Mouse (Mus musculus): ENCODE measurements at regions not wholly inside any gene's neighbourhood (a gene's known extent, or its start where the extent isn't known, plus 50 kb on each side); places are given as distances from the start of the nearest gene placed in this dataset.

- in situ Hi-C loops (cut with MboI; ENCODE audit: unreplicated experiment in 2 of 2): no loop called here
These were observed 214.8 kb downstream of the Ly86 start for GRCm38 (mm10) chr13:37559706-37560313.

DNA sequence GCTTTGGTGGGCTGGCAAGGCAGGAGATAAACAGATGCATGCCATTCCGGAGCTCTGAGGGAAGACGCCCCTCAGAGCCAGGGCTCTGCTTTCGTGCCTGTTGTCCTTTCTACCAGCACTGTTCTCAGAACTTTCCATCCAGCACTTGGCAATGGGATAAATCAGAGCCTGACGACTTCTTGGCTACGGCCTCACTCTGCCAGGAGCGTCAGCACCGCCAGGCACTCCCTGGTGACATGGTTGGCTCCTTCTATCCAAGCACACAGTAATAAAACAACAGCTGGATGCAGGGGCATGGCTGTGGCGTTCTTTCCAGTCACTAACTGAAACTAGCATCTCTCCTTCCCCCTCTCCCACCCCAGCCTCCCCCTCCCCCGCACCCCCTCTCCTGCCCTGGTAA is 215.4 kb downstream of the Ly86 start:
- in situ Hi-C loops (cut with MboI; ENCODE audit: unreplicated experiment in 2 of 2): no loop called here

- in situ Hi-C loops (cut with MboI; ENCODE audit: unreplicated experiment in 2 of 2): no loop called here
These were observed 215.8 kb downstream of the Ly86 start for GRCm38 (mm10) chr13:37560800-37561199.

- in situ Hi-C loops (cut with MboI; ENCODE audit: unreplicated experiment in 2 of 2): no loop called here
These were observed 216.4 kb downstream of the Ly86 start for GRCm38 (mm10) chr13:37561437-37561836.

GRCm38 (mm10) chr13:37562141-37562540 is 216.1 kb upstream of the Rreb1 start:
- in situ Hi-C loops (cut with MboI; ENCODE audit: unreplicated experiment in 2 of 2): no loop called here

GRCm38 (mm10) chr13:37562652-37563051 is 215.5 kb upstream of the Rreb1 start:
- in situ Hi-C loops (cut with MboI; ENCODE audit: unreplicated experiment in 2 of 2): no loop called here

GRCm38 (mm10) chr13:37569051-37569450 is 209.1 kb upstream of the Rreb1 start:
- in situ Hi-C loops (cut with MboI; ENCODE audit: unreplicated experiment in 2 of 2): no loop called here

DNA sequence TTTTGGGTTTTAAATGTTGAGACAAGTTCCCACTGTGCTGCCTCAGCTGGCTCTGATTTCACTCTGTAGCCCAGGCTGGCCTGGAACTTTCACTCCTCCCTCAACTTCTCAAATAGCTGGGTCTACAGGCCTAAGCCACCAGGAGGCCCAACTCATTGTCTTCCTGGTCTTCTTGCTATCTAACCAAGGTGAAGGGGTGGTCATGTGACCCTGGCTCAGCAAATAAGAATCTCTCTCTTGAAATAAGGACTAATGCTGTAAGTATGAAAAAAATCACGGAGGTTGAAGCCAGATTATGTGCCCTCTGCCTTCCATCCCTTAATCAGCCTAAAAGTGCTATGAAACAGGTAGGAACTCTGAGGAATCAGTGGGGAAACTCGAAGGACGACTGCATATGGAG is 208.7 kb upstream of the Rreb1 start:
- in situ Hi-C loops (cut with MboI; ENCODE audit: unreplicated experiment in 2 of 2): no loop called here

GRCm38 (mm10) chr13:37572983-37573382 is 205.2 kb upstream of the Rreb1 start:
- in situ Hi-C loops (cut with MboI; ENCODE audit: unreplicated experiment in 2 of 2): no loop called here

GRCm38 (mm10) chr13:37579231-37579630 is 199.0 kb upstream of the Rreb1 start:
- in situ Hi-C loops (cut with MboI; ENCODE audit: unreplicated experiment in 2 of 2): no loop called here

DNA sequence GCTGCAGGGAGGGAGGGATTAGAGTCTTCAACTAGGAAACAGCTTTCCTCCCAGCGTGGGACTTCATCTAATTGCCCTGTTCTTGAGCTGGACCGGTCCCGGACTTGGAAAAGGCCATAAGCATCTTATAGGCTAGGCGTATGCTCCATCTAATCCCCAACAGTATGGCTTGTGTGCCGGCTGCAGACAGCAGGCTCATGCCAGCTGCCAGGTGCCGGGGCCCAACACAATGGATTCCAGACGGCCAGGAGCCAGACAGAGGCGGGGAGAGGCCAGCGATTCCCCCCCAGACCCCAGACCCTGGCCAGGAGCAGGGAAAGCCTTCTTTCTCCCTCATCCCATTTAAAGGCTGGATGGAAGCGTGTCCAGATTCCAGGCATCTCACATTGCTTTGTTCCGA is 198.4 kb upstream of the Rreb1 start:
- in situ Hi-C loops (cut with MboI; ENCODE audit: unreplicated experiment in 2 of 2): no loop called here

GRCm38 (mm10) chr13:37580806-37581205 is 197.4 kb upstream of the Rreb1 start:
- in situ Hi-C loops (cut with MboI; ENCODE audit: unreplicated experiment in 2 of 2): no loop called here

DNA sequence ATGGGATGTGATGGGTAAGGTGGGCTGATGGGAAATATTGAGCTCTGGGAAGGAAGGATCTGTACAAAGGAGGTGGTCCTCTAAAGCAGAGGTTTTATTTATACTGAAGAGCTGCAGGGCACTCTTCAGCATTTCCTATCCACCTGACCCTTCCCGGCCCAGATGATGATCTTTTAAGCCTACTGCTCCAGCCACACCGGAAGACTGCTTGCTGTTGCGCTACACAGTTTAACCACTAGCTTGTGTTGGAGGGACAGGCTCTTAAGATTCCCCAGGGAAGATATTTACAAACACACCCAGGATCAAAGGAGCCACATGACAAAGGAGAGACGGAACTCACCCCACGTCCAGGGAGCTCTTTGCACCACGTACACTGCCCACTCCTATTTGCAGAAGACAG is 196.8 kb upstream of the Rreb1 start:
- in situ Hi-C loops (cut with MboI; ENCODE audit: unreplicated experiment in 2 of 2): no loop called here

DNA sequence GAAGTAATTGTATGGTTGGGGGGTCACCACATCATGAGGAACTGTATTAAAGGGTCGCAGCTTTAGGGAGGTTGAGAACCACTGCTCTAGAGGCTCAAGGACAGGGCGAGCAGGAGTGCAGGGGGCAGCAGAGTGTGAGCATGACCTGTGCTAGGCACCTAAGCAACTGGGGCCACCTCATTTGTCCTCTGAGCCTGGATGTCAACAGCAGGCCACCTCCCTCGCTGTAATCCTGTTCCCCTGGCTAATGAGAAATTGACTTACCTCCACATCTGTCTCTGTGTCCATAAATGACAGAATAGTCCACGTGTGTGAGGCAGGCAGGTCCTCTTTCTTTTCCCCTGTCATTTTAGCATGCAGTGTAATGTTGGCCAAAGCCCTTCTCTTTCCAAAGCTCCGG is 192.7 kb upstream of the Rreb1 start:
- in situ Hi-C loops (cut with MboI; ENCODE audit: unreplicated experiment in 2 of 2): no loop called here

DNA sequence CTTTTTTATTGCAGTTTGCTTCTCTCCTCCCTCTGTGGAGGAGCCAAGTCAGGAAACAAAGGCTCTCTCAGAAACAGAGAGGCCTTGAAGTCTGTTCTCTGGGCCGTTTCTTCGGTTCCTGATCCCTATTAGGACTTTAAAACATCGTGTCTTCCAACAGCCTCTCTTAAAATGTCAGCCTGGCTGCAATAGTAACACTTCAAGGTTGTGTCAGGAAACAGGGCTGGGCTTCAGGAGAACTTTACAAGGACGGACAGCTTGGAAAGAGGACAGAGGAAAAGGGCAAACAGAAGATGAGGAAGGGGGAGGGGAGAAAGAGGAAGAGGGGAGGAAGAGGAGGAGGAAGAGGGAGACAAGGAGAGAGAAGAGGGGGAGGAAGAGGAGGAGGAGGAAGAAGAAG is 191.7 kb upstream of the Rreb1 start:
- in situ Hi-C loops (cut with MboI; ENCODE audit: unreplicated experiment in 2 of 2): no loop called here

GRCm38 (mm10) chr13:37587911-37588310 is 190.3 kb upstream of the Rreb1 start:
- in situ Hi-C loops (cut with MboI; ENCODE audit: unreplicated experiment in 2 of 2): no loop called here

DNA sequence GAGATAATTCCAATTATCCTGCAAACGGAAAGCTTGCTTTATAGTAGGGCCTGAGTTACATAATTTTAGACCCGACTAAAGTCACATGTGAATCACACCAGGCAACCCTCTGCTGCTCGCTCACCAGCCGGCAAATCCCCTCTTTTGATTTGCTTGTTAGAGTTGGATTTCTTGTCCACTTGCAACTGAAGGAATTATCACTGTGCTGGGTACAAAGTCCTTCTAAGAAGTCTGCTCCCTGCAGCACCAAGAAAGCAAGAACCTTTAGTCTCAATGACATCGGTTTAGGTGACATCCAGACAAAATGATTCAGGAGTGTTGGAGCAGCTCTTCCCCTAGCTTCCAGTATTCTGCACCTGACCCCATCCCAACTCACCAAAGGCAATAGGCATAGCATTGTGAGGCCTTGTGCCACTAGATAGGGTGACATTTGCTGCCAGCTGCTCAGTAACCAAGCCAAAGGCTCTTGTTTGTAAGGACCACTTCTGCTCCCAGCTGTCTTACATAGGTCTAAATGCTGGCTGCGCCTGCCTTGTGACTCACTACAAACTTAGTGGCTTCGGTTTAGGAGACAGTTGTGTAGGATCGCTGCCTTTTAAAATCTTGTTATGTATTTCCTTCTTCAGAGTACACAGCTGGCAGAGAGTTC is 189.5 kb upstream of the Rreb1 start:
- in situ Hi-C loops (cut with MboI; ENCODE audit: unreplicated experiment in 2 of 2): no loop called here

DNA sequence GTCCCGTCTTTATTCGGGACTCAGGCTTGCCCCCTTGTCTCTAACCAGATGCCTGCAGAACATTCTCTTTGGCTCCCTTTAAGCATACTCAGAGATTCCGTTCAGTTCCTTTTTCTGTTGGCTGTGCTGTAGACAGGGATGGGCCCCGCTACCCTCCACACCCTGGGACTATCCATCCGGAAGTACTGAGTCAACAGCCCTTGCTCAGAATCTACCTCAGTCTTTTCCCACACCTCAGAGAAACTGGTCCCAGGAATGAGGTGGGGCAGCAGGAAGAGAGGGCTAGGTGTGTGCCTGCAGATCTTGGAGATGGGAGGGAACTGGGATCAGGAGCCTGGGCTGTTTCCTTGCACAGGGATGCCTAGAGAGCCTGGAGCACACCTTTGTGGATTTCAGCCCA is 186.1 kb upstream of the Rreb1 start:
- in situ Hi-C loops (cut with MboI; ENCODE audit: unreplicated experiment in 2 of 2): no loop called here

DNA sequence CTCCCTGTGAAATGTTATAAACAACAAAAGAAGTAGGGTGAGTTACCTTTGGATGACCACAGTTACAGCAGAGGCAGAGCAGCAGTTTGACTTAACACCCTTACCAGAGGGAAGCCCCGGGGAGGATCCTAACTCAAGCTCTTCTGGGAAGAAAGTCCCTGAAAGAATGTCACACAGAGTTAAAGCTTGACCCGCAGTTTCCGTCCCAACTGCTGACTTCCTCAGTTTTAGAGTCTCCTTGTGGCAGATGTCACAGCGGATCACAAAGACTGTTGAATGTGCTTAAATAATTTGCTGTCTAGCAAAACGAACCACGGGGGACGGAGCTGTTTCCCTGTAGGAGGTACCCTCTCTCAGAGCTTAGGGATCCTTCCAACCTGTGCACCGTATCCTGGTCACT is 183.0 kb upstream of the Rreb1 start:
- in situ Hi-C loops (cut with MboI; ENCODE audit: unreplicated experiment in 2 of 2): no loop called here

- in situ Hi-C loops (cut with MboI; ENCODE audit: unreplicated experiment in 2 of 2): no loop called here
These were observed 180.6 kb upstream of the Rreb1 start for GRCm38 (mm10) chr13:37597575-37597974.

- in situ Hi-C loops (cut with MboI; ENCODE audit: unreplicated experiment in 2 of 2): no loop called here
These were observed 179.9 kb upstream of the Rreb1 start for GRCm38 (mm10) chr13:37598165-37598775.

DNA sequence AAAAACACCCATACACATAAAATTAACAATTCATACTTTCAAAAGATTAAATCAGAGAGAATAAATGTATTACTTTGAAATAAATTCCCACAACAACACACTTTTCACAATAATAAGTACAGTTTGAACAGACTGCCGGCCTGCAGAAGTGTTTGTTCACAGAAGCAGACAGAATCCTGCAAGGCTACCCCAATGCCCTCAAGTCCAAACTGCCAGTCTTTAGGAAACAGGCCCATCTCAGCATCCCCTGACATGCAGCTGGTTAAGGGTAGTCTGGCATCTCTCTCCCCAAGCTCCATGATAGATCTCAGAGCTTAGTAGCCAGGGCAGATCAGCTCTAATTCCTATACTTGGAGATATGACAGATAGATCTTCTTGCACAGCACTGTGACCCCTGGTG is 178.5 kb upstream of the Rreb1 start:
- in situ Hi-C loops (cut with MboI; ENCODE audit: unreplicated experiment in 2 of 2): no loop called here

Measured in v-Abl transformed pro-B cells (cell line).